Mouse (Mus musculus) heart, postnatal 0 days (tissue): Measurements from ENCODE around the gene Nf2. TPM values are rescaled to one million over a fixed set of nuclear protein-coding genes. Genes with fewer than 3 reads are reported as not detected.
A peak's percentile ranks its signal among the peaks of the same experiment; 100 is the strongest.

Experiments
- ATAC-seq: fragments of 200-750 bp; cut with Nextera tagmentation; 2 replicates; pipeline ENCODE4 v1.8.0; 2017; ENCODE audit warnings: low read depth, moderate number of reproducible peaks, moderate library complexity; ENCODE audit not compliant: insufficient read depth
- DNase-seq: peaks from one replicate; pipeline ENCODE4 v3.0.0-alpha.2; 2016; ENCODE audit warnings: low spot score
- H3K27ac ChIP-seq: fragments of 300-500 bp; sonication (generic); 2 replicates; pipeline ENCODE4 v1.5.1; 2014; ENCODE audit warnings: low read depth, mild to moderate bottlenecking
- H3K27me3 ChIP-seq: fragments of 300-500 bp; sonication (generic); 2 replicates; pipeline ENCODE4 v1.6.1; 2014; ENCODE audit warnings: low read length, mixed read lengths; ENCODE audit not compliant: control insufficient read depth, insufficient read depth
- H3K36me3 ChIP-seq: fragments of 300-500 bp; sonication (generic); replicated peaks from 2 replicates; pipeline ENCODE4 v1.6.1; 2014; ENCODE audit warnings: low read length, mixed read lengths; ENCODE audit not compliant: control insufficient read depth, insufficient read depth
- H3K4me1 ChIP-seq: fragments of 300-500 bp; sonication (generic); 2 replicates; pipeline ENCODE4 v1.6.1; 2014; ENCODE audit warnings: antibody characterized with exemption; ENCODE audit not compliant: control insufficient read depth, insufficient read depth
- H3K4me2 ChIP-seq: fragments of 300-500 bp; sonication (generic); 2 replicates; pipeline ENCODE4 v1.6.1; 2014; ENCODE audit warnings: low read depth, mild to moderate bottlenecking, low read length, moderate library complexity
- H3K4me3 ChIP-seq: fragments of 300-500 bp; sonication (generic); 2 replicates; pipeline ENCODE4 v1.5.1; 2014; ENCODE audit warnings: low read depth, low read length
- H3K9ac ChIP-seq: fragments of 300-500 bp; sonication (generic); replicated peaks from 2 replicates; pipeline ENCODE4 v1.6.1; 2014; ENCODE audit warnings: low read depth, low read length, mixed read lengths
- H3K9me3 ChIP-seq: fragments of 300-500 bp; sonication (generic); replicated peaks from 2 replicates; pipeline ENCODE4 v1.6.1; 2016; ENCODE audit warnings: low read length; ENCODE audit not compliant: control insufficient read depth
- CTCF ChIP-seq: IDR thresholded peaks from 2 replicates; pipeline ENCODE4 v1.5.1; 2016; ENCODE audit warnings: antibody characterized with exemption, control low read depth, low read depth
- EP300 ChIP-seq: IDR thresholded peaks from 2 replicates; pipeline ENCODE4 v1.6.1; 2016; ENCODE audit warnings: antibody characterized with exemption, low read depth
- WGBS: fragments of 180-500 bp; shearing (Covaris S2); extraction: QIAGEN DNeasy Blood & Tissue Kit; methylation state at CpG from one replicate; pipeline ENCODE4 v1.1.7; 2014; 5-methylcytosine and 5-hydroxymethylcytosine counted together
- polyA plus RNA-seq: library from polyadenylated mRNA; unstranded; fragments of >200 nt; fragmentation: Nextera tagmentation; extraction: Ambion mirVana; gene quantifications from 2 replicates; pipeline ENCODE4 v1.2.1, GENCODE M21; 2015
- total RNA-seq: library from RNA; depleted of rRNA; stranded (reverse); fragments of >200 nt; gene quantifications from 2 replicates; pipeline ENCODE4 v1.2.3, GENCODE M21; 2014; ENCODE audit warnings: low replicate concordance

The Nf2 gene
- total and polyA plus RNA-seq, 2 experiments from 2014 or later = 36.7 to 56.3 TPM

- TF ChIP-seq EP300 = no peak
- TF ChIP-seq CTCF = no peak
- H3K4me1 ChIP-seq = 0 out of 2 replicates have a peak, but pooled peaks cover 3% of the 10 kb centered on the region
- no peak overlapping the region for H3K4me2 ChIP-seq
- H3K9me3 ChIP-seq = no peaks in the 10 kb centered on the region
- no peaks in the 10 kb centered on the region for H3K36me3 ChIP-seq
- DNase-seq (no peak), ATAC-seq (no peak)
- H3K4me3 ChIP-seq = no peak overlapping the region
- WGBS = 86% methylated on average over 7 of the region's 7 CpGs
- no peak overlapping the region for H3K27ac ChIP-seq
- no peak overlapping the region for H3K9ac ChIP-seq
- H3K27me3 ChIP-seq = no peaks in the 10 kb centered on the region
These were observed 117.6 kb downstream of the Nf2 start for GRCm38 (mm10) chr11:4731781-4732180.

- 72% methylated on average over 5 of the region's 5 CpGs for WGBS
- TF ChIP-seq CTCF (no peak), EP300 (no peak)
- H3K4me1 ChIP-seq = 0 out of 2 replicates have a peak, but pooled peaks cover 3% of the 10 kb centered on the region
- no peaks in the 10 kb centered on the region for H3K9me3 ChIP-seq
- 0 out of 2 replicates have a peak, but pooled peaks cover 3% of the 10 kb centered on the region for H3K36me3 ChIP-seq
- no peak for ATAC-seq
- H3K4me2 ChIP-seq = no peak overlapping the region
- no peak overlapping the region for H3K9ac ChIP-seq
- no peak overlapping the region for H3K27ac ChIP-seq
- H3K4me3 ChIP-seq = no peak overlapping the region
- DNase-seq = no peak
- H3K27me3 ChIP-seq = no peaks in the 10 kb centered on the region
These were observed 118.4 kb downstream of the Nf2 start for GRCm38 (mm10) chr11:4730913-4731312.

GRCm38 (mm10) chr11:4730096-4730495 lies 119.2 kb downstream of the Nf2 start:
- no peaks in the 10 kb centered on the region for H3K27me3 ChIP-seq
- H3K27ac ChIP-seq = no peak overlapping the region
- DNase-seq = no peak
- no peaks in the 10 kb centered on the region for H3K9me3 ChIP-seq
- no peak overlapping the region for H3K4me3 ChIP-seq
- H3K4me2 ChIP-seq = no peak overlapping the region
- H3K36me3 ChIP-seq = peaks cover 10% of the 10 kb centered on the region
- H3K4me1 ChIP-seq = 0 out of 2 replicates have a peak, but pooled peaks cover 3% of the 10 kb centered on the region
- H3K9ac ChIP-seq = no peak overlapping the region
- ATAC-seq = no peak
- WGBS = 71% methylated on average over 6 of the region's 6 CpGs
- no peak for TF ChIP-seq EP300
- no peak for TF ChIP-seq CTCF

- 17% methylated on average over 12 of the region's 12 CpGs for WGBS
- peaks cover 15% of the 10 kb centered on the region for H3K36me3 ChIP-seq
- TF ChIP-seq EP300 = no peak
- peak; percentile 24 for DNase-seq
- ATAC-seq = 0 out of 2 replicates have a peak, but pooled peaks have one; percentile 33
- H3K9me3 ChIP-seq = no peaks in the 10 kb centered on the region
- H3K9ac ChIP-seq = no peak overlapping the region
- no peak overlapping the region for H3K27ac ChIP-seq
- H3K4me2 ChIP-seq = no peak overlapping the region
- 0 out of 2 replicates have a peak, but pooled peaks cover 3% of the 10 kb centered on the region for H3K4me1 ChIP-seq
- no peaks in the 10 kb centered on the region for H3K27me3 ChIP-seq
- H3K4me3 ChIP-seq = no peak overlapping the region
These were observed 119.7 kb downstream of the Nf2 start for GRCm38 (mm10) chr11:4729603-4730002.

GRCm38 (mm10) chr11:4721728-4722127 lies 127.6 kb downstream of the Nf2 start:
- H3K27me3 ChIP-seq = no peaks in the 10 kb centered on the region
- TF ChIP-seq EP300 = no peak
- no peak for TF ChIP-seq CTCF
- H3K4me1 ChIP-seq = peaks cover 8% of the 10 kb centered on the region; the same call in 1 of the 2 replicates
- no peaks in the 10 kb centered on the region for H3K9me3 ChIP-seq
- H3K36me3 ChIP-seq = peaks cover 39% of the 10 kb centered on the region
- H3K4me3 ChIP-seq = no peak overlapping the region
- no peak overlapping the region for H3K4me2 ChIP-seq
- WGBS = 84% methylated on average over 8 of the region's 8 CpGs
- ATAC-seq = no peak
- no peak for DNase-seq
- no peak overlapping the region for H3K9ac ChIP-seq
- no peak overlapping the region for H3K27ac ChIP-seq
